Mouse (Mus musculus) MEL (cell line): ENCODE data around the gene Card9. TPM values are rescaled to one million over a fixed set of nuclear protein-coding genes. Genes with fewer than 3 reads are reported as not detected.

Experiments
- DNase-seq: peaks from one replicate; pipeline ENCODE4 v3.0.0; 2011; ENCODE audit warnings: low read depth, low spot score
- H3K27ac ChIP-seq: 2 replicates; pipeline ENCODE4 v1.5.1; 2012; ENCODE audit warnings: low read depth, mild to moderate bottlenecking, control low read depth, low read length, moderate library complexity; ENCODE audit not compliant: control insufficient read depth
- H3K27me3 ChIP-seq, 2 experiments: fragments of 150-350 bp in 1 of 2; sonication (generic) in 1 of 2; 2 replicates each; pipeline ENCODE4 v1.6.1; 2012; ENCODE audit warnings: low read length in 2 of 2, mild to moderate bottlenecking in 2 of 2, improper control_type of control experiment in 1 of 2, moderate library complexity in 1 of 2; ENCODE audit not compliant: insufficient read depth in 2 of 2, control insufficient read depth in 1 of 2
- H3K36me3 ChIP-seq, 2 experiments: 2 replicates each; pipeline ENCODE4 v1.6.1; 2012 to 2014; ENCODE audit warnings: low read length in 2 of 2, improper control_type of control experiment in 1 of 2, inconsistent platforms in 1 of 2, mild to moderate bottlenecking in 1 of 2; ENCODE audit not compliant: insufficient read depth in 2 of 2, control insufficient read depth in 1 of 2
- H3K4me1 ChIP-seq, 2 experiments: fragments of 150-350 bp in 1 of 2; sonication (generic) in 1 of 2; 2 replicates each; pipeline ENCODE4 v1.6.1; 2012; ENCODE audit warnings: low read length in 2 of 2, improper control_type of control experiment in 1 of 2, mild to moderate bottlenecking in 1 of 2; ENCODE audit not compliant: insufficient read depth in 2 of 2, control insufficient read depth in 1 of 2
- H3K4me3 ChIP-seq, 2 experiments: fragments of 150-350 bp in 1 of 2; sonication (generic) in 1 of 2; 2 replicates each; pipeline ENCODE4 v1.5.1; 2012; ENCODE audit warnings: low read depth in 2 of 2, low read length in 2 of 2, mild to moderate bottlenecking in 2 of 2, moderate library complexity in 2 of 2, control low read depth in 1 of 2, improper control_type of control experiment in 1 of 2; ENCODE audit not compliant: control insufficient read depth in 1 of 2, insufficient read depth in 1 of 2
- H3K79me2 ChIP-seq: 2 replicates; pipeline ENCODE4 v1.6.1; 2012; ENCODE audit warnings: mild to moderate bottlenecking, low read length, moderate library complexity; ENCODE audit not compliant: control insufficient read depth, poor library complexity, insufficient read depth
- H3K9ac ChIP-seq: 2 replicates; pipeline ENCODE4 v1.6.1; 2012; ENCODE audit warnings: low read depth, mild to moderate bottlenecking, control low read depth, low read length, moderate library complexity; ENCODE audit not compliant: control insufficient read depth, poor library complexity, severe bottlenecking
- H3K9me3 ChIP-seq: fragments of 150-350 bp; sonication (generic); replicated peaks from 2 replicates; pipeline ENCODE4 v1.6.1; 2012; ENCODE audit warnings: mild to moderate bottlenecking, low read length, improper control_type of control experiment, moderate library complexity; ENCODE audit not compliant: insufficient read depth
- BHLHE40 ChIP-seq: IDR thresholded peaks from 2 replicates; pipeline ENCODE4 v1.6.1; 2012; ENCODE audit warnings: low read depth, mild to moderate bottlenecking, inconsistent platforms, low read length, improper control_type of control experiment, borderline replicate concordance
- CHD2 ChIP-seq: IDR thresholded peaks from 2 replicates; pipeline ENCODE4 v1.6.1; 2011; ENCODE audit warnings: low read length, improper control_type of control experiment
- CTCF ChIP-seq, 3 experiments: IDR thresholded peaks in 2 of 3; conservative IDR thresholded peaks in 1 of 3; 2 replicates each; pipeline ENCODE4 v1.5.1; 2011 to 2012; ENCODE audit warnings: low read length in 3 of 3, low read depth in 2 of 3, mild to moderate bottlenecking in 2 of 3, improper control_type of control experiment in 1 of 3, inconsistent platforms in 1 of 3, mixed read lengths in 1 of 3, moderate library complexity in 1 of 3; ENCODE audit not compliant: control insufficient read depth in 1 of 3, insufficient read depth in 1 of 3, poor library complexity in 1 of 3, severe bottlenecking in 1 of 3
- E2F4 ChIP-seq: IDR thresholded peaks from 2 replicates; pipeline ENCODE4 v1.6.1; 2011; ENCODE audit warnings: low read depth, low read length, improper control_type of control experiment, borderline replicate concordance
- ETS1 ChIP-seq: IDR thresholded peaks from 2 replicates; pipeline ENCODE4 v1.6.1; 2012; ENCODE audit warnings: low read depth, mild to moderate bottlenecking, inconsistent platforms, low read length, improper control_type of control experiment, moderate library complexity
- JUND ChIP-seq: IDR thresholded peaks from 2 replicates; pipeline ENCODE4 v1.6.1; 2011; ENCODE audit warnings: low read depth, mild to moderate bottlenecking, improper control_type of control experiment, low read length
- MAFK ChIP-seq: IDR thresholded peaks from 2 replicates; pipeline ENCODE4 v1.6.1; 2011; ENCODE audit warnings: low read depth, mild to moderate bottlenecking, low read length, improper control_type of control experiment, borderline replicate concordance
- MAZ ChIP-seq: IDR thresholded peaks from 2 replicates; pipeline ENCODE4 v1.6.1; 2012; ENCODE audit warnings: low read depth, mild to moderate bottlenecking, inconsistent platforms, low read length, improper control_type of control experiment
- MXI1 ChIP-seq: IDR thresholded peaks from 2 replicates; pipeline ENCODE4 v1.6.1; 2011; ENCODE audit warnings: mild to moderate bottlenecking, low read depth, low read length, improper control_type of control experiment
- POLR2AphosphoS5 ChIP-seq: IDR thresholded peaks from 2 replicates; pipeline ENCODE4 v1.6.1; 2012; ENCODE audit warnings: low read depth, borderline replicate concordance, mild to moderate bottlenecking, inconsistent platforms, low read length, moderate library complexity, mixed read lengths
- RAD21 ChIP-seq: IDR thresholded peaks from 2 replicates; pipeline ENCODE4 v1.6.1; 2011; ENCODE audit warnings: mild to moderate bottlenecking, low read depth, low read length, improper control_type of control experiment
- SIN3A ChIP-seq: IDR thresholded peaks from 2 replicates; pipeline ENCODE4 v1.6.1; 2012; ENCODE audit warnings: low read length, improper control_type of control experiment, inconsistent platforms
- TAL1 ChIP-seq: IDR thresholded peaks from 2 replicates; pipeline ENCODE4 v1.6.1; 2012; ENCODE audit warnings: mild to moderate bottlenecking, inconsistent platforms, low read length, moderate library complexity, mixed read lengths
- TBP ChIP-seq: IDR thresholded peaks from 2 replicates; pipeline ENCODE4 v1.8.0; 2011; ENCODE audit warnings: low read depth, low read length, improper control_type of control experiment
- TCF12 ChIP-seq: IDR thresholded peaks from 2 replicates; pipeline ENCODE4 v1.6.1; 2014; ENCODE audit warnings: low read depth, mild to moderate bottlenecking, inconsistent platforms, low read length, improper control_type of control experiment, moderate library complexity
- UBTF ChIP-seq: IDR thresholded peaks from 2 replicates; pipeline ENCODE4 v1.6.1; 2012; ENCODE audit warnings: low read depth, mild to moderate bottlenecking, inconsistent platforms, low read length, improper control_type of control experiment, moderate library complexity, borderline replicate concordance; ENCODE audit not compliant: insufficient read depth
- USF2 ChIP-seq, 2 experiments: IDR thresholded peaks; 2 replicates each; pipeline ENCODE4 v1.6.1; 2011 to 2012; ENCODE audit warnings: improper control_type of control experiment in 2 of 2, low read length in 2 of 2, borderline replicate concordance in 1 of 2, inconsistent platforms in 1 of 2, low read depth in 1 of 2, mild to moderate bottlenecking in 1 of 2; ENCODE audit not compliant: insufficient read depth in 1 of 2
- ZC3H11A ChIP-seq: IDR thresholded peaks from 2 replicates; pipeline ENCODE4 v1.6.1; 2012; ENCODE audit warnings: low read depth, mild to moderate bottlenecking, inconsistent platforms, low read length, improper control_type of control experiment
- polyA plus RNA-seq, 2 experiments: library from polyadenylated mRNA; stranded (reverse) in 1 of 2; unstranded in 1 of 2; fragments of >175 nt in 1 of 2; fragments of >200 nt in 1 of 2; gene quantifications; 2 replicates each; pipeline versions ENCODE4 v1.2.1 to v1.2.4; 2012; ENCODE audit warnings: low replicate concordance in 2 of 2, low read depth in 1 of 2; ENCODE audit not compliant: insufficient read length in 2 of 2, insufficient read depth in 1 of 2, missing spikeins in 1 of 2
- total RNA-seq: library from RNA; depleted of rRNA; stranded (reverse); fragments of 300-350 nt; gene quantifications from 2 replicates; pipeline ENCODE4 v1.2.3, GENCODE M21; 2012

Card9 gene
- total and polyA plus RNA-seq, 3 experiments = 0.35 to 0.72 TPM; not detected in 1

DNA sequence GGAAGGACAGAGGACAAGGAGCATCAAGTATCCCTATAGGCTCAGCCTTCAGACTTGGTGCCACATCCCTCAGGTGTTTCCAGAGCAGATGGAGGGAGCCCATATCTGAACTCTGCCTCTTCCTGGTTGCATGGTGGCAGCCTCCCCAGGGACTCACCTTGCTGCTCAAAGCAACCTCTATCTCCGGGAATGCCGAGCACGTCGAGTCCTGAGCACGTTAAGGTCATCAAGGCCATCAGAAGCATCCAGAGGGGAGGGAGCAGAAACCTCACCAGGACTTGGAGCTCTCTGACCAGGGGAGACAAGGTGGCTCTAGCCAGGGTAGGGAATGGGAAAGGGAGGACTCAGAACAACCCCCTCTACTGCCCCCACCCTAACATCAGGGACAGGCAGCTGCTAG, 2.8 kb upstream of the Card9 start:
- peaks cover 0 to 2% of the 10 kb centered on the region in 2 experiments; a peak in 1 of 4 replicates for H3K36me3 ChIP-seq
- no peak overlapping the region for H3K9ac ChIP-seq
- no peak for TF ChIP-seq POLR2AphosphoS5
- TF ChIP-seq TAL1 = no peak
- no peak for TF ChIP-seq JUND
- TF ChIP-seq RAD21 = no peak
- TF ChIP-seq MAZ = no peak
- no peak for TF ChIP-seq CHD2
- TF ChIP-seq UBTF = no peak
- TF ChIP-seq MAFK = no peak
- TF ChIP-seq SIN3A = no peak
- no peak for TF ChIP-seq ZC3H11A
- TF ChIP-seq ETS1 = no peak
- no peak for TF ChIP-seq USF2 (IDR thresholded peaks at IDR 0.05; ENCODE audit: borderline replicate concordance in 1 of 2, insufficient read depth in 1 of 2, low read depth in 1 of 2, low read length in 2 of 2)
- no peak for TF ChIP-seq CTCF (IDR thresholded peaks at IDR 0.05 in 2 of 3, conservative IDR thresholded peaks at IDR 0.05 in 1 of 3; ENCODE audit: control insufficient read depth in 1 of 3, insufficient read depth in 1 of 3, low read depth in 2 of 3, low read length in 3 of 3, poor library complexity in 1 of 3, severe bottlenecking in 1 of 3)
- TF ChIP-seq MXI1 = no peak
- no peak for TF ChIP-seq E2F4
- TF ChIP-seq BHLHE40 = no peak
- no peak overlapping the region for H3K27ac ChIP-seq
- no peak for DNase-seq
- H3K4me1 ChIP-seq = no peaks in the 10 kb centered on the region
- no peaks in the 10 kb centered on the region for H3K27me3 ChIP-seq
- no peaks in the 10 kb centered on the region for H3K79me2 ChIP-seq
- H3K4me3 ChIP-seq = no peak overlapping the region
- H3K9me3 ChIP-seq = no peaks in the 10 kb centered on the region

DNA sequence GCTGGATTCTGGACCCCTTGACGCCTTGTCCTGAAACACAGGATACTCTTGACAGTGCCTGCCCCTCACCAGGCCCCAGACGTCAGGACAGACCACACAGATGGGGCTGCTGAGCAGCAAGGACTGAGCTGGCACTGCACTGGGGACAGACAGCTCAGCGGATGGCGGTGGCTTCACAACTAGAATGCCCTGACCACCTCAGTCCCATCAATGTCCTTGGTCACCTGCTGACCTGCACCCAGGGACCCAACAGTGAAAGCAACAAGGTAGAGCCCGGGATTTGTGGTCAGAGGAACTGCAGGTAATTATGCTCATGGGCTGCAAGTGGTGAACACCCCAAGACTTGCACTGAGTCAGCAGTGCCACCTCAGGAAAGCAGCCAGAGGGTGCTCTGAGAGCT, 2.3 kb upstream of the Card9 start:
- H3K27ac ChIP-seq = no peak overlapping the region
- no peaks in the 10 kb centered on the region for H3K4me1 ChIP-seq
- no peaks in the 10 kb centered on the region for H3K79me2 ChIP-seq
- H3K4me3 ChIP-seq = no peak overlapping the region
- TF ChIP-seq TBP (no peak), MAFK (no peak), TCF12 (no peak)
- no peak for DNase-seq
- peaks cover 0 to 2% of the 10 kb centered on the region in 2 experiments; a peak in 1 of 4 replicates for H3K36me3 ChIP-seq
- no peak overlapping the region for H3K9ac ChIP-seq
- no peaks in the 10 kb centered on the region for H3K27me3 ChIP-seq
- no peaks in the 10 kb centered on the region for H3K9me3 ChIP-seq
